Mouse (Mus musculus) gastrocnemius, postnatal 14 days (tissue): ENCODE results near the gene Olfm1. TPM values are rescaled to one million over a fixed set of nuclear protein-coding genes. Genes with fewer than 3 reads are reported as not detected.

Source experiments
- DNase-seq: peaks from one replicate; pipeline ENCODE4 v3.0.0; 2021; ENCODE audit warnings: mixed read lengths
- intact Hi-C: fragments of 180-260 bp; cut with DNase I; formaldehyde crosslinking; loops from one replicate; pipeline ENCODE4 v1.15.1; 2025; ENCODE audit warnings: low total_unique reads
- total RNA-seq, 2 experiments: library from RNA; stranded (reverse); gene quantifications; 2 replicates each; pipeline ENCODE4 v1.2.3; 2021

Olfm1 gene
- total RNA-seq, 2 experiments from 2014 or later, result 9.5 to 13.9 TPM

GRCm38 (mm10) chr2:28195726-28196125 is 2.9 kb downstream of the Olfm1 start:
- intact Hi-C loops, result loop anchor here (10.0 kb wide), 1 partner anchor 211 kb away; no protein-coding TSS in a partner anchor
- DNase-seq, result no peak

DNA sequence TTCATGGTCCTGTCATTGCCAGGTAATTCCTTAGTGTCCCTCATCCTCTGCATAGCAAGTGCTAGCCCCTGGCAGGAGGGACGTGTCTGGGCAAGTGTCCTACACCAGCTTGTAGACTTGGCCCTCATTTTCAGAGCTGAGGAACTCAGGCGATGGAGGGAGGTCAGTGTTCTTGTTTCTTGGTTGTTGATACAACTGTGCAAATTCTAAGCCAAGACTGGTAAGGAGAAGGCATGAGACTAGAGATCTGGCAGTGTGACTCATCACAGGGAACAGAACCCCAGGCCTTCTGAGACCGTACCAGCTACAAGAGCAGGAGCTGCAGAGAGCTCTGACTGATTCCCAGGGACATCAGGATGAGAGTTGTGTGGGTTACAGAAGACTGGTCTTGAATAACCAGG is 8.6 kb downstream of the Olfm1 start:
- no peak for DNase-seq

GRCm38 (mm10) chr2:28204167-28204566 is 11.4 kb downstream of the Olfm1 start:
- DNase-seq, result peak; percentile 87
- intact Hi-C loops, result loop anchor here (2.0 kb wide), 1 partner anchor 171 kb away; no protein-coding TSS in a partner anchor

More for the DNA sequence above, 8.6 kb downstream of the Olfm1 start:
- intact Hi-C loops, result no loop called here

DNA sequence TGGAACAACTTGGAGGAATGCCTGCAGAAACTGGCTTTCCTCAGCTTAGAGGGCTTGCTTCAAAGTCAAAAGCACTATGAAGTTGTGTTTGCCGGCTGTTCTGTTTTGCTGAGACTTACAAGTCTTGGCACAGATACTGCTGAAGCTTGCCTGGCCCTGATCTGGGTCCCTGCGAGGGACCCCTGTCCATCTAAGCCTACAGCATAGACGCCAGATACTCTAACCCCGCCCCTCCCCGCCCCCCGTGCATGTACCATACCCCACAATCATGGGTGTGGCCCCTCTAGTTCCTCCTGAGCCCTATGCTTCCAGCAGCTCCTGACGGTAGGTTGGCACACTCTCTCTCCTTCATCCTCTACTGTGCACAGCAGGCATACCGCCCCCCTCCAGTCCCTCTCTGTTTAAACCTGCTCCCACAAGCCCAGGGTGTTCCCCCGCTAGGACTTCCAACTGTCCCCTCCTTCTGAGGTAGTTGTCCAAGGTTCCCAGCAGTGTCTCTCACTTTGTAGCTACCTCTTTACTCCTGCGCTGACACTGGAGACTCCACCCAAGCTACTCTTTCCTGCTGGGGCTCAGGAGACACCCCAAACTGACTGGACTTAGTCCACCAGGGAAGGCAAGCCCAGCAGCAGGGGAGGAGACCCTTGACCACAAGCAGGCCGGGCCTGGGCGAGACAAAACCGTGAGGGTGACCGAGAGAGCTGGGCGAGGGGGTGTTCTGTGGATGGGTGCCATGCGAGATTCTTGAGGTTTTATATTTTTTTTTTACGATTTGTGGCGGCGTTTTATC is 12.1 kb downstream of the Olfm1 start:
- no peak for DNase-seq
- intact Hi-C loops, result loop anchor here (2.0 to 5.0 kb wide), 2 partner anchors 72 to 170 kb away; no protein-coding TSS in a partner anchor

- peak; percentile 90 for DNase-seq
- intact Hi-C loops, result loop anchor here (2.0 to 5.0 kb wide), 2 partner anchors 72 to 169 kb away; no protein-coding TSS in a partner anchor
Measured at GRCm38 (mm10) chr2:28205467-28205805, 12.6 kb downstream of the Olfm1 start.

- intact Hi-C loops, result loop anchor here (2.0 to 5.0 kb wide), 2 partner anchors 71 to 169 kb away; no protein-coding TSS in a partner anchor
Measured at GRCm38 (mm10) chr2:28205870-28206421, 13.2 kb downstream of the Olfm1 start.

DNA sequence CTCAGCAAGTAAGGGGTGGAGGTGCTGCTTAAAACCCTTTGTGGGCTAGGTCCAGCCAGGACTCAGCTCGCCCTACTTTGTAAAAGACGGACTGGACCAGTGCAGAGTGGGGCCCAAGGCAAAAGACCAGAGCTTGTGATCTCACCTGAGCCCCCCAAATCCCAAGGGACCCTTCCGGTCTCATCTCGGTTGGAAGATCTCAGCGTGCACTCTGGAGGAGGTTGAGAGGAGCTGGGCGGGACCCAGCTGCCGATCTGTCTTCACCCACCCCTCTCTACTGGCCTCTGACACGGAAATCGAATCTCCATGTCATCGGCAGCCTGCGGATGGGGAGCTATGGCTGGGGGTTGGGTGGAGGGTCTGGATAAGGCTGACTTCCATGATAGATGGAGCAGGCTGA is 13.7 kb downstream of the Olfm1 start:
- no peak for DNase-seq
- intact Hi-C loops, result loop anchor here (5.0 kb wide), 1 partner anchor 71 kb away; no protein-coding TSS in a partner anchor

More at GRCm38 (mm10) chr2:28205870-28206421, 13.2 kb downstream of the Olfm1 start:
- DNase-seq, result no peak

DNA sequence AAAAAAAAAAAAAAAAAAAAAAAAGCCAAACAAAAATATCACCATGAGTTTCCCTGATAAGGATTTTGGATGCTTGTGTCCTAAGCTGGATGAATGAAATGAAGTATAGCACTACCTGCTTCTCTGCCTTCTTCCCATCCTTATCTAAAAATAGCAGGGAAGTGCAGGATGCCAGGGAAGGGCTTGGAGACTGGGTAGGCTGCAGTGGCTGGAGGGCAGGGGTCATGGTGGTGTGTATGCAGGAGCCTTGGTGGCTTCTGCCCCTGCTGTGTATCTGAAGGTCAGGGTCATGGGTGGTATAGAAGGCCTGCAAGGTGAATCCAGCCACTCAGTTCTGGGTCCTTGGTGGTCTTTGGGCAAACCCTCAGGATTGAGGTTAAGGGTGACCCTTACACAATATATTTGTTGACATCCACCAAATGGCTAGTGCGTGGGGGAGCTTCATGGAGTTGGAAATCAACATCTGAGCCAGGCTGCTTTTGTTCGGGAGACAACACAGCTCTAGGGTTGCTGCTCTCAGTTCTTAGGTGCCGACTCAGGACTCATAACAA is 14.5 kb downstream of the Olfm1 start:
- DNase-seq, result no peak
- intact Hi-C loops, result loop anchor here (5.0 kb wide), 1 partner anchor 70 kb away; no protein-coding TSS in a partner anchor

- intact Hi-C loops, result loop anchor here (5.0 kb wide), 1 partner anchor 69 kb away; no protein-coding TSS in a partner anchor
- DNase-seq, result no peak
Measured at GRCm38 (mm10) chr2:28208130-28208745, 15.4 kb downstream of the Olfm1 start.

GRCm38 (mm10) chr2:28209211-28209610 is 16.4 kb downstream of the Olfm1 start:
- intact Hi-C loops, result loop anchor here (5.0 kb wide), 1 partner anchor 68 kb away; no protein-coding TSS in a partner anchor
- no peak for DNase-seq

DNA sequence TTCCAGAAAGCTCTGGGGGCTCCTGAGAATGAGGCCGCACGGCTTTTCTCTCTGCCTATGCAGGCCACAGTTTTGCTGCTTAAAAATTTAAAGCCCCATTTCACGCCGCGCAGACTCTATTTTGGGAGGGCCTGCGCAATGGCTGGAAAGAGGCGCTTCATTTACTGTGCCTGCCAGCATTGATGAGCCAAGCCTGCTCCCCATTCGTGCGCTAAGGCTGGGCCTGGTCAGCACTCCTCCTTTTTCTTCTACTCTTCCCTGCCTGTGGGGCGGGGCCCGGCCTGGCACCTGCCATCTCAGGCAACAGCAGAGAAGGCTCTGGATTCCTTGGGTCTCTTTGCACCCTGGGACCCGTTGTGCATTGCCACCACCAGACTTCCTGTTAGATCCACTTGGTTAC is 16.9 kb downstream of the Olfm1 start:
- no peak for DNase-seq
- intact Hi-C loops, result loop anchor here (5.0 kb wide), 1 partner anchor 68 kb away; no protein-coding TSS in a partner anchor

DNA sequence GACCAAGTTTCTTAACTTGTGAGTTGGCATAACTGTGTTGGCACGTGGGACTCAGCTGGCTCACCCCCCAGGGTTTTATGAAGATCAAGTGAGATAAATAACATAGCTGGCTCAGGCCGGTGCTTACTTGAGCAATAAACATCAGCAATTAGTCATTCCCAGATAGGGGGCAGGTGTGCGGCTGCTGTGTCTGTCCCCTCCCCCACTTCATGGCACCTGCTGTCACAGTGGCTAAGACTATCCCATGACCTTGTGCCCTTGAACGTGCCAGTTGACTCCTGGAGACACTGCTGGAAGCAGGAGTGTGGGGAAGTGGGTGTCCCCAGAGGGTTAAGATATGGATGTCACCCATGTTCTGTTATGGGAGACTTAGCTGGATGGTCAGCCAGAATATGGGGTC is 17.5 kb downstream of the Olfm1 start:
- intact Hi-C loops, result no loop called here
- no peak for DNase-seq

GRCm38 (mm10) chr2:28211531-28212281 is 18.9 kb downstream of the Olfm1 start:
- no peak for DNase-seq
- intact Hi-C loops, result no loop called here

- no peak for DNase-seq
- intact Hi-C loops, result no loop called here
Measured at GRCm38 (mm10) chr2:28212911-28213310, 20.1 kb downstream of the Olfm1 start.

DNA sequence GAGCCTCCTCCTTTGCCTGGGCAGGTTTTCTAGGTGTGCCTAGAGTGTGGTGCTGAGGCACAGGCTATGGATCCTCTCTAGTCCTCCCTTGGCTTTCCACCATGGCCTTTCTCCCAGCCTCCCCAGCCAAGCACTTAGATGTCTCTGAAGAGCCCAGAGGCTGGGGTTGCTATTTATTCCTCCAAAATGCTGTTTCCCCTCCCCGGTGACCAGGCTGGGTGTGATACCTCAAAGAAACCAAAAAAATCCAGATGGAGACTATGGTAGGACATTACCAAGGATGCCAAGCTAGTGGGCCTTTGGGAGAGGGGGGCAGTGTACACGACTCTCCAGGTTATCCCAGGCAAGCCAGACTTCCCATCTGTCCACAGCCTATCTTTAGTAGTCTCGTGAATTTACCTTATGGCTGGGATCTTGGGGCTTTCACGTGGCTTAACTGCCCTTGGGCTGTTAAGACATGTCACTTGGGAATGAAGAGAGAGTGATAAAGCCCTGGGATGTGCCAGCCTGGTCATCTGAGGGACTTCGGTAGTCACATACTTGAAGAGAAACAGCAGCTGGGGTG is 23.5 kb downstream of the Olfm1 start:
- no peak for DNase-seq
- intact Hi-C loops, result no loop called here

DNA sequence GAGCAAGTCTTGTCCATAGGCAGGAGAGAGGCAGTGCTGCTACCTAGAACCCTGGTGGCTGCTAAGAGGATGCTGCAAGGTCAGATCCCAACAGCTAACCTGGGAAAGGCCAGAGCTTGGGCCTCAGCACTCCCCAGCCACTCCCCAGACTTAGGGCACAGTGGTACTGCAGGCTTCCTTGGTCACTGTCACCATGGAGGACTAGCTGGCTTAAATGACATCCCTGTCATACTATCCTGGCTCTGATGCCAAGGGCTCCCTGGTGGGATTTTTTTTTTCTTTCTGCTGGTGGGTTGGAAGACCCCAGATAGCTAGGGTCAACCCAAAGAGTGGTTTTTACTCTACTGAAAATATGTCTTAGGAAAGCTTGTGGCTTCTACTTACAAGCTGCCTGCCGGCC is 25.0 kb downstream of the Olfm1 start:
- no peak for DNase-seq
- intact Hi-C loops, result no loop called here

GRCm38 (mm10) chr2:28218651-28219356 is 26.0 kb downstream of the Olfm1 start:
- DNase-seq, result peak; percentile 63
- intact Hi-C loops, result no loop called here

GRCm38 (mm10) chr2:28219625-28220024 is 26.8 kb downstream of the Olfm1 start:
- intact Hi-C loops, result no loop called here
- DNase-seq, result no peak
